Mouse (Mus musculus) heart, embryonic 15.5 days (tissue): ENCODE results near the gene Gpbar1. TPM values are rescaled to one million over a fixed set of nuclear protein-coding genes. Genes with fewer than 3 reads are reported as not detected.

Source experiments
- ATAC-seq: fragments of 200-750 bp; cut with Nextera tagmentation; replicated peaks from 2 replicates; pipeline ENCODE4 v1.8.0; 2017; ENCODE audit warnings: low read depth, moderate TSS enrichment; ENCODE audit not compliant: insufficient number of reproducible peaks, insufficient read depth, low FRiP score
- H3K27ac ChIP-seq: fragments of 300-500 bp; sonication (generic); 2 replicates; pipeline ENCODE4 v1.5.1; 2015; ENCODE audit warnings: mild to moderate bottlenecking, inconsistent platforms
- H3K27me3 ChIP-seq: fragments of 300-500 bp; sonication (generic); 2 replicates; pipeline ENCODE4 v1.6.1; 2015; ENCODE audit warnings: inconsistent platforms
- H3K36me3 ChIP-seq: fragments of 300-500 bp; sonication (generic); 2 replicates; pipeline ENCODE4 v1.6.1; 2015; ENCODE audit warnings: mild to moderate bottlenecking, inconsistent platforms
- H3K4me1 ChIP-seq: fragments of 300-500 bp; sonication (generic); replicated peaks from 2 replicates; pipeline ENCODE4 v1.6.1; 2015; ENCODE audit warnings: inconsistent platforms
- H3K4me2 ChIP-seq: fragments of 300-500 bp; sonication (generic); 2 replicates; pipeline ENCODE4 v1.6.1; 2015; ENCODE audit warnings: inconsistent platforms, mild to moderate bottlenecking, moderate library complexity
- H3K4me3 ChIP-seq: fragments of 300-500 bp; sonication (generic); 2 replicates; pipeline ENCODE4 v1.5.1; 2015; ENCODE audit warnings: mild to moderate bottlenecking, inconsistent platforms
- H3K9ac ChIP-seq: fragments of 300-500 bp; sonication (generic); 2 replicates; pipeline ENCODE4 v1.6.1; 2015; ENCODE audit warnings: mild to moderate bottlenecking, inconsistent platforms
- H3K9me3 ChIP-seq: fragments of 300-500 bp; sonication (generic); replicated peaks from 2 replicates; pipeline ENCODE4 v1.6.1; 2016; ENCODE audit warnings: inconsistent platforms
- WGBS: fragments of 180-500 bp; shearing (Covaris S2); methylation state at CpG from one replicate; pipeline ENCODE4 v1.1.7; 2015; ENCODE audit warnings: mixed read lengths; 5-methylcytosine and 5-hydroxymethylcytosine counted together
- polyA plus RNA-seq: library from polyadenylated mRNA; unstranded; fragments of >200 nt; fragmentation: Nextera tagmentation; extraction: Ambion mirVana; gene quantifications from 2 replicates; pipeline ENCODE4 v1.2.1, GENCODE M21; 2015

Gene Gpbar1
- polyA plus RNA-seq, 1 experiment from 2014 or later: 0.34 TPM

GRCm38 (mm10) chr1:74277883-74278537, 340 bp upstream of the Gpbar1 start:
- Histone ChIP-seq H3K9me3 (no peaks in the 10 kb centered on the region), H3K36me3 (peaks cover 40% of the 10 kb centered on the region), H3K4me2 (no peak overlapping the region), H3K27ac (no peak overlapping the region), H3K4me1 (peaks cover 43% of the 10 kb centered on the region), H3K4me3 (no peak overlapping the region), H3K9ac (no peak overlapping the region), H3K27me3 (no peaks in the 10 kb centered on the region)
- no peak for ATAC-seq
- 51% methylated on average over 8 of the region's 8 CpGs for WGBS

GRCm38 (mm10) chr1:74278988-74279387, 638 bp downstream of the Gpbar1 start:
- Histone ChIP-seq H3K4me1 (peaks cover 51% of the 10 kb centered on the region), H3K9me3 (no peaks in the 10 kb centered on the region), H3K27me3 (no peaks in the 10 kb centered on the region), H3K36me3 (peaks cover 42% of the 10 kb centered on the region), H3K4me3 (no peak overlapping the region), H3K4me2 (no peak overlapping the region), H3K9ac (no peak overlapping the region), H3K27ac (no peak overlapping the region)
- ATAC-seq: no peak
- WGBS: 85% methylated on average over 11 of the region's 11 CpGs

GRCm38 (mm10) chr1:74280591-74281325, 2.4 kb downstream of the Gpbar1 start:
- peaks cover 42% of the 10 kb centered on the region for H3K36me3 ChIP-seq
- H3K4me1 ChIP-seq: peaks cover 41% of the 10 kb centered on the region
- no peak overlapping the region for H3K27ac ChIP-seq
- WGBS: 93% methylated on average over 14 of the region's 14 CpGs
- no peak overlapping the region for H3K9ac ChIP-seq
- no peak overlapping the region for H3K4me3 ChIP-seq
- H3K9me3 ChIP-seq: no peaks in the 10 kb centered on the region
- no peak for ATAC-seq
- no peak overlapping the region for H3K4me2 ChIP-seq
- H3K27me3 ChIP-seq: no peaks in the 10 kb centered on the region

- no peak overlapping the region for H3K4me3 ChIP-seq
- no peaks in the 10 kb centered on the region for H3K9me3 ChIP-seq
- no peaks in the 10 kb centered on the region for H3K27me3 ChIP-seq
- H3K9ac ChIP-seq: no peak overlapping the region
- no peak for ATAC-seq
- H3K36me3 ChIP-seq: peaks cover 42% of the 10 kb centered on the region
- peaks cover 41% of the 10 kb centered on the region for H3K4me1 ChIP-seq
- no peak overlapping the region for H3K27ac ChIP-seq
- no peak overlapping the region for H3K4me2 ChIP-seq
- WGBS: 89% methylated on average over 2 of the region's 2 CpGs
Measured at GRCm38 (mm10) chr1:74281372-74281771, 3.0 kb downstream of the Gpbar1 start.

DNA sequence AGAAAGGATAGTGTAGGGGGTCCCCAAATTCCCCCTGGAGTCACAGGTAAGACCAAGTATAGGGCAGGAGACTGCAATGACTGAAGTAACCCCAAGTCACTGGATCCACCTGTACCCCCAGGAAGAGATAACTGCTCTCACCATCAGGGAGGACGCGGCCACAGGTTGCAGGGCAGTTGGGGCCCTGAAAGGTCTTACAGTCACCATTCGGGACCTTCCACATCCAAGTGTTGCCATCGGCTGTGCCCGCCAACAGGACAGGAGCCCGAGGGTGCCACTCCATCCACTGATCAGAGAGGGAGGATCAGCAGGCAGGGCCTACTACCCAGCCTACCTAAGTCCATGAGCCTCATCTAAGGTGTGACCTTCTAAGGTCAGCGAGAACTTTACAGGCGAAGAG, 3.5 kb downstream of the Gpbar1 start:
- no peak overlapping the region for H3K9ac ChIP-seq
- ATAC-seq: no peak
- H3K4me2 ChIP-seq: no peak overlapping the region
- H3K27ac ChIP-seq: no peak overlapping the region
- no peaks in the 10 kb centered on the region for H3K27me3 ChIP-seq
- no peak overlapping the region for H3K4me3 ChIP-seq
- H3K9me3 ChIP-seq: no peaks in the 10 kb centered on the region
- WGBS: 97% methylated on average over 8 of the region's 8 CpGs
- peaks cover 42% of the 10 kb centered on the region for H3K36me3 ChIP-seq
- peaks cover 40% of the 10 kb centered on the region for H3K4me1 ChIP-seq

DNA sequence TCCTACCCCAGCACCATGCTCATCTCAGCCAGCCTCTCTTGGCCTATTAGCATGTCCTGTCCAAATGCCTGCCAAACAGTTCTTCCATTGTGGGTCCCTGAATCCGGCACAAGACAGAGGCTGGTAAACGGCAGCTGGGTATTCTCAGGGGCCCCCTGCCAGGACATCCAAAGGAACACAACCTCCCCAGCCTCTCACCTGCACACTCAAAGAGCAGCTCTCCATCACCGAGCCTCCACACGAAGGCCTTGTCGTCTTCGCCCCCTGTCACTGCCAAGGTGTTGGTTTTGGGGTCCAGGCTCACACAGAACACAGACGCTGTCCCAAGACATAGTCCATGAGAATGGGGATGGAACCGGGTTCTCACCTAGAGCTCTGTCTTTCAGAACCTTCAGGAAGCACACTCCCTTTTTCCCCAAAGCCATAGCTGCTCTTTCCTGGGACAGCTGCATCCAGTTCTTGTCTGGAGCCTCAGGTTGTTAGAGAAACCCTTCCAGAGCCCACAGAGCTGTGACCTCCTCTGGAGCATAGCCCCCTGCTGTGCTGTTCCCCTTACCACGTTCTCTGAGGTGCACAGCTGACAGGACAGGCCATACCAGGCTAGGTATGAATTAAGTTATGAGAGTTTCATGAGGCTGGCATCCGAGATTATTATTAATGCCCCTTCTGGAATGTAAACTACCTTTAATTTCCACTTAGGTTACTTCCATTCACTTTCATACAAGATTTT, 4.7 kb downstream of the Gpbar1 start:
- 90% methylated on average over 10 of the region's 10 CpGs for WGBS
- peaks cover 45% of the 10 kb centered on the region for H3K36me3 ChIP-seq
- H3K4me1 ChIP-seq: peaks cover 42% of the 10 kb centered on the region
- H3K9me3 ChIP-seq: no peaks in the 10 kb centered on the region
- ATAC-seq: no peak
- no peak overlapping the region for H3K4me2 ChIP-seq
- H3K27me3 ChIP-seq: no peaks in the 10 kb centered on the region
- H3K27ac ChIP-seq: no peak overlapping the region
- no peak overlapping the region for H3K9ac ChIP-seq
- no peak overlapping the region for H3K4me3 ChIP-seq

DNA sequence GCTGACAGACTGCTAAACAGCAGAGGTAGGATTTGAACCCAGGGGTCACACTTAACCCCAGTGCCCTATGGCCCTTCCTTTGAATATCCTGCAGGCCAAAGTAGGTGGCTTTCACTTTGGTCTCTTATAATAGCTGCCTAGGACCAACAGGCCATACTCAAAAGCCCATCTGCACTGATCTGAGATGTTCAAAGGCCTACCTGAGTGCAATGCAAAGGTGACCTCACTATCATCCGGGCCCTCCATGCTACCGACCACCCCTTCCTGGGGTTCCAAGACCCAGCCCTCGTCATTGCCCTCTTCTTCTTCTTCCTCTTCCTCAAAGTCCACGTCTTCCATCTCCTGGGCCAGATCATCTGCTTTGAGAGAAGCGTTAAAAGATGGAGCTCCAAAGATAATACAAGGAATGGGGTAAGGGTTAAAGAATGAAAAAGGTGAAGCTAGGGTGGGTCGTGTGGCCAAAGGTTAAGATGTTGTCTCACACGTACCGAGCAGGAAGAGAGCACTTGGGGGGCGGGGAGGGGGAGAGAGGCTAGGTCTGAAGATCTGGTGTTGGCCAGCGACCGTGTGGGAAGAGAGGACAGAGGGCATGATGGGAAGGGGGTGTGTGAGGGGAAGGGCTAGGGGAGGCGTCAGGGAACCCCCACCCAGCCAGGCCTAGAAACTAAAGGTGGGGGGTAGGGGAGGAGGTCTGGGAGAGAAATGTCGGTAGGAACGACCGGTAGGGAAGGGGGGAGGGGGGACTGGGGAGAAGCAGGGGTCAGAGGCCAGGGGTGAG, 5.5 kb downstream of the Gpbar1 start:
- peak; percentile 33 for ATAC-seq
- Histone ChIP-seq H3K4me3 (peak overlapping the region; percentile 79), H3K4me2 (peak overlapping the region; percentile 78), H3K4me1 (peaks cover 49% of the 10 kb centered on the region), H3K27ac (peak overlapping the region; percentile 85), H3K27me3 (no peaks in the 10 kb centered on the region), H3K9ac (peak overlapping the region; percentile 82), H3K36me3 (peaks cover 49% of the 10 kb centered on the region), H3K9me3 (no peaks in the 10 kb centered on the region)
- WGBS: 10% methylated on average over 15 of the region's 15 CpGs

DNA sequence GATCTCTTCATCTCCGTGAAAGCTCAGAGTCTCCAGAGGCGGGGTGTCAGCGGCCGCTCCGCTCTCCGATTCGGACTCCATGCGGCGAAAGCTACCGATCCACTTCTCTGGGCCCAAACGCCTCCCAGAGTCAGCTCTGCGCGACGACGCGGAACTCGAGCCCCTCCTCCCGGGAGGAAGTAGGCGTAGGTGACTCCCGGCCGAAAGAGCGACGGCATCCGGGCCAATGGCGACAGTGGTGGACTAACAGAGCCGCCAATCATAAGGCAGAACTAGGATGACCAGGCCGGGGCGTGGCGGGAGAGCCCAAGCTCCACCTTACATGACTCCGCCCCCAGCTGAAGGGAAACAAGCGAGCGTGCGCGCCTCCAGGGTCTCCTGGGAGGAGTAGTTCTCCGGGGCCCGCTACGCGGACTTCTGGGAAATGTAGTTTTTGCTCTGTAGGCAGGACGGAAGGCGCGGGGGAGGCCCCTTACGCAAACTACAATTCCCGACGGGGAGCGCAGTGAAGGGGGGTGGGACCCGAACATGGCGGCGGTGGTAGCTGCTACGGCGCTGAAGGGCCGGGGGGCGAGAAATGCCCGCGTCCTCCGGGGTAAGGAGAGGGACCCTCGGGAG, 6.3 kb downstream of the Gpbar1 start, which contains the start of the genes Aamp and Pnkd:
Gene Aamp, minus strand, starts transcription at position 196 of the 618 bp plus-strand sequence.
Gene Pnkd, plus strand, starts transcription at position 388 of the 618 bp plus-strand sequence.
- Histone ChIP-seq H3K27ac (peak within 1 kb of the TSS; percentile 85), H3K9ac (peak within 1 kb of the TSS; percentile 82), H3K27me3 (no peaks in the 10 kb centered on the region), H3K4me2 (peak within 1 kb of the TSS; percentile 78), H3K4me1 (peaks cover 57% of the 10 kb centered on the region), H3K4me3 (peak within 1 kb of the TSS; percentile 79), H3K9me3 (no peaks in the 10 kb centered on the region), H3K36me3 (peaks cover 47% of the 10 kb centered on the region)
- WGBS: under 1% methylated on average over 56 of the region's 56 CpGs
- ATAC-seq: peak; percentile 96

- H3K9ac ChIP-seq: peak overlapping the region; percentile 75
- peak overlapping the region; percentile 79 for H3K4me3 ChIP-seq
- H3K27ac ChIP-seq: peak overlapping the region; percentile 63
- ATAC-seq: peak; percentile 0; the same call in 1 of the 2 replicates
- WGBS: 4% methylated on average over 23 of the region's 23 CpGs
- H3K4me1 ChIP-seq: peaks cover 65% of the 10 kb centered on the region
- peak overlapping the region; percentile 62 for H3K4me2 ChIP-seq
- H3K9me3 ChIP-seq: no peaks in the 10 kb centered on the region
- H3K36me3 ChIP-seq: peaks cover 41% of the 10 kb centered on the region
- no peaks in the 10 kb centered on the region for H3K27me3 ChIP-seq
Measured at GRCm38 (mm10) chr1:74285212-74286010, 7.1 kb downstream of the Gpbar1 start.
